9 mouse cellular contexts compared by ENCODE assay signal in the genomic region with DNA sequence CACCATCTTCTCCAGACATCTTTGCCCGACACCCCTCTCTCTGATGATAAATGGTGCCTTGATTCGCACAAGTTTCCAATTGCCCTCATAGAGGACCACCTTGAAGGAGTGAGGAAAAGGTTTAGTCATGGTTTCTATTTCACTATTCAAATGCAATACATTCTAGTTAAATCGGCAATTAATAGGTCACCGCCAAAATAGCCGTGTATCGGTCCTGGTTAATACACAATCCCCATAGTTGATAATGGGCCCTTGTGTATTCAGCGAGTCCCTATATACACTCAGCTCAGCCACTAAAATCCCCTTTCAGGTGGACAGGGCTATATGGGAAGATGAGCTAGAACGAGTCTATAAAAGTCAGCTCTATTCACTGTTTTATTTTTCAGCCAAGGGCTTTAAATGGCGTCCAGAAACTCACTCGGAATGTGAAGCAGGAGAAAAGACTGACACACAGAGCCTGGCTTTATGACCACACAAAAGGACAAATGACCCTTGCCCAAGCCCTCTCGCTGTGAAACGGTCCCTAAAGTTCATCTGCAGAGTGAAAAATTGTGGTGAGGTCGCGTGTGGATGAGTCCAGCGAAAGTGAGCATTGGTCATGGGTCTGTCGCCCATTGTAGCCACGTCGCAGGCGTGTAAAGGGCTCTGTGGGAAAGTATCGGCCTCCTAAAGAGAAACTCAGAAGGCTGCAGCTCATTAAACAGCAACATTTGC. TPM values are rescaled to one million over a fixed set of nuclear protein-coding genes. Genes with fewer than 3 reads are reported as not detected.
DNase-seq lines count a peak whose midpoint lies in the region; ATAC-seq and TF ChIP-seq lines count a peak whose summit lies in the region.
"Had no signal": no experiment of that assay in that cellular context is flagged by ENCODE, and none has a peak within 500 bp of the region (broad histone marks: within the 10 kb centered on the region; RNA-seq: fewer than 3 reads in every experiment).

No protein-coding gene starts in this region.

- H3K36me3 ChIP-seq in forebrain, embryonic 10.5 days (replicated peaks): no peaks in the 10 kb centered on the region
- no peaks in the 10 kb centered on the region for H3K36me3 ChIP-seq in hindbrain, embryonic 16.5 days (ENCODE audit: control insufficient read depth, insufficient read depth, low read length)
- H3K36me3 ChIP-seq in midbrain, embryonic 15.5 days (replicated peaks): no peaks in the 10 kb centered on the region

- peak overlapping the region; percentile 31 for H3K4me2 ChIP-seq in hindbrain, embryonic 16.5 days (ENCODE audit: low read length)
- H3K4me2 ChIP-seq in midbrain, embryonic 15.5 days: 0 out of 2 replicates have a peak overlapping the region, but pooled peaks have one; percentile 16

- peak; percentile 46 for DNase-seq in brain, embryonic 14.5 days (ENCODE audit: low read depth)
- peak; percentile 30 for DNase-seq in forebrain, embryonic 10.5 days (ENCODE audit: extremely low spot score, low spot score)
- no peak for DNase-seq in urinary bladder, adult 2 months (ENCODE audit: low spot score)
- no peak for DNase-seq in gastrocnemius, postnatal 10 days

- no peak overlapping the region for H3K9ac ChIP-seq in hindbrain, embryonic 16.5 days (ENCODE audit: low read depth, low read length)
- no peak overlapping the region for H3K9ac ChIP-seq in midbrain, embryonic 15.5 days

- peaks cover 97% of the 10 kb centered on the region for H3K27me3 ChIP-seq in forebrain, embryonic 10.5 days (ENCODE audit: poor library complexity, severe bottlenecking)
- peaks cover 43% of the 10 kb centered on the region for H3K27me3 ChIP-seq in hindbrain, embryonic 16.5 days (replicated peaks; ENCODE audit: control insufficient read depth, insufficient read depth, low read length)
- peaks cover 78% of the 10 kb centered on the region for H3K27me3 ChIP-seq in midbrain, embryonic 15.5 days (replicated peaks)

- H3K9me3 ChIP-seq in forebrain, embryonic 10.5 days: no peaks in the 10 kb centered on the region
- no peaks in the 10 kb centered on the region for H3K9me3 ChIP-seq in hindbrain, embryonic 16.5 days (ENCODE audit: control insufficient read depth, low read length)
- H3K9me3 ChIP-seq in midbrain, embryonic 15.5 days: no peaks in the 10 kb centered on the region

- H3K27ac ChIP-seq in forebrain, embryonic 10.5 days: peak overlapping the region; percentile 76
- H3K27ac ChIP-seq in hindbrain, embryonic 16.5 days (ENCODE audit: low read depth, low read length): no peak overlapping the region
- H3K27ac ChIP-seq in midbrain, embryonic 15.5 days: no peak overlapping the region

- peak; percentile 61; the same call in 1 of the 2 replicates for ATAC-seq in hindbrain, embryonic 16.5 days
- no peak for ATAC-seq in midbrain, embryonic 15.5 days (replicated peaks)
- ATAC-seq in inflammation-experienced regulatory T-cells, adult 6 months: no peak

- H3K4me3 ChIP-seq in forebrain, embryonic 10.5 days: peak overlapping the region; percentile 34
- H3K4me3 ChIP-seq in hindbrain, embryonic 16.5 days (ENCODE audit: low read length): no peak overlapping the region
- no peak overlapping the region for H3K4me3 ChIP-seq in midbrain, embryonic 15.5 days

- no peak for TF ChIP-seq CTCF in brain, embryonic 14.5 days (IDR thresholded peaks at IDR 0.05; ENCODE audit: borderline replicate concordance, extremely low read depth, insufficient read depth, insufficient read length)

- TF ChIP-seq POLR2A in brain, embryonic 14.5 days (IDR thresholded peaks at IDR 0.05; ENCODE audit: borderline replicate concordance, extremely low read depth, insufficient read depth, insufficient read length, poor library complexity, severe bottlenecking): no peak

- H3K4me1 ChIP-seq in forebrain, embryonic 10.5 days: peaks cover 74% of the 10 kb centered on the region
- no peaks in the 10 kb centered on the region; the same call in 1 of the 2 replicates for H3K4me1 ChIP-seq in hindbrain, embryonic 16.5 days (ENCODE audit: control insufficient read depth, insufficient read depth, low read depth, low read length)
- peaks cover 11% of the 10 kb centered on the region for H3K4me1 ChIP-seq in midbrain, embryonic 15.5 days

- WGBS in forebrain, embryonic 10.5 days: 46% methylated on average over 20 of the region's 20 CpGs
- WGBS in hindbrain, embryonic 16.5 days: 14% methylated on average over 20 of the region's 20 CpGs
- 21% methylated on average over 20 of the region's 20 CpGs for WGBS in midbrain, embryonic 15.5 days

RNA-seq across cellular contexts. Expression of gene Dbx2, which starts 16.5 kb away (rescaled TPM):
- 0.77 and 2.1 TPM in 2 replicates for polyA plus RNA-seq in brain, embryonic 14.5 days (2012; rRNA removed)
- 0.25 and 0.67 TPM in 2 replicates for polyA plus RNA-seq in forebrain, embryonic 10.5 days (2016; fragmentation: Nextera tagmentation; extraction: Ambion mirVana)
- polyA plus RNA-seq in hindbrain, embryonic 16.5 days (2015; fragmentation: Nextera tagmentation; extraction: Ambion mirVana): 11.1 and 15.1 TPM in 2 replicates
- polyA plus RNA-seq in midbrain, embryonic 15.5 days (2015; fragmentation: Nextera tagmentation; extraction: Ambion mirVana): 6.9 and 8.6 TPM in 2 replicates
- 0.01 and 0.11 TPM in 2 replicates for polyA plus RNA-seq in urinary bladder, adult 2 months (2012; rRNA removed)
- not detected for polyA plus RNA-seq in inflammation-experienced regulatory T-cells, adult 6 months (2017; shearing (Covaris generic))
- total RNA-seq in gastrocnemius, postnatal 10 days (2021): under 1 TPM; 0.18 to 0.35 TPM
- polyA plus RNA-seq: kidney, embryonic 14.5 days; lung, embryonic 16.5 days had no signal

Comparison
In these comparisons a context has a peak if more than half of its experiments do, and no peak if none do; other contexts are left out.
1. DNase-seq: peak in brain, embryonic 14.5 days (single experiment) and forebrain, embryonic 10.5 days (single experiment); none in urinary bladder, adult 2 months (single experiment) and gastrocnemius, postnatal 10 days (single experiment).